Mouse (Mus musculus) kidney, embryonic 15.5 days (tissue): ENCODE measurements around the gene Card19. TPM values are rescaled to one million over a fixed set of nuclear protein-coding genes. Genes with fewer than 3 reads are reported as not detected.

Experiments used
- ATAC-seq: fragments of 200-750 bp; cut with Nextera tagmentation; replicated peaks from 2 replicates; pipeline ENCODE4 v1.8.0; 2017; ENCODE audit warnings: moderate TSS enrichment; ENCODE audit not compliant: low FRiP score
- H3K27ac ChIP-seq: fragments of 300-500 bp; sonication (generic); 2 replicates; pipeline ENCODE4 v1.5.1; 2015; ENCODE audit warnings: mild to moderate bottlenecking, inconsistent platforms
- H3K27me3 ChIP-seq: fragments of 300-500 bp; sonication (generic); 2 replicates; pipeline ENCODE4 v1.6.1; 2015; ENCODE audit warnings: inconsistent platforms
- H3K36me3 ChIP-seq: fragments of 300-500 bp; sonication (generic); 2 replicates; pipeline ENCODE4 v1.6.1; 2015; ENCODE audit warnings: inconsistent platforms
- H3K4me1 ChIP-seq: fragments of 300-500 bp; sonication (generic); 2 replicates; pipeline ENCODE4 v1.6.1; 2015; ENCODE audit warnings: inconsistent platforms
- H3K4me2 ChIP-seq: fragments of 300-500 bp; sonication (generic); 2 replicates; pipeline ENCODE4 v1.6.1; 2015; ENCODE audit warnings: moderate library complexity, mild to moderate bottlenecking, inconsistent platforms
- H3K4me3 ChIP-seq: fragments of 300-500 bp; sonication (generic); replicated peaks from 2 replicates; pipeline ENCODE4 v1.5.1; 2015; ENCODE audit warnings: mild to moderate bottlenecking, inconsistent platforms
- H3K9ac ChIP-seq: fragments of 300-500 bp; sonication (generic); 2 replicates; pipeline ENCODE4 v1.6.1; 2015; ENCODE audit warnings: mild to moderate bottlenecking, inconsistent platforms
- H3K9me3 ChIP-seq: fragments of 300-500 bp; sonication (generic); replicated peaks from 2 replicates; pipeline ENCODE4 v1.6.1; 2016; ENCODE audit warnings: inconsistent platforms
- WGBS: fragments of 180-500 bp; shearing (Covaris S2); methylation state at CpG from one replicate; pipeline ENCODE4 v1.1.7; 2015; ENCODE audit warnings: mixed read lengths; 5-methylcytosine and 5-hydroxymethylcytosine counted together
- polyA plus RNA-seq: library from polyadenylated mRNA; unstranded; fragments of >200 nt; fragmentation: Nextera tagmentation; extraction: Ambion mirVana; gene quantifications from 2 replicates; pipeline ENCODE4 v1.2.1, GENCODE M21; 2015

Gene Card19
- polyA plus RNA-seq, 1 experiment from 2014 or later = 47.2 TPM

GRCm38 (mm10) chr13:49246626-49247025 is 30.8 kb upstream of the Card19 start:
- Histone ChIP-seq H3K9me3 (no peaks in the 10 kb centered on the region), H3K4me3 (peak overlapping the region; percentile 50; the same call in 1 of the 2 replicates), H3K27ac (no peak overlapping the region), H3K27me3 (peaks cover 29% of the 10 kb centered on the region), H3K4me1 (peaks cover 22% of the 10 kb centered on the region), H3K9ac (no peak overlapping the region), H3K4me2 (peak overlapping the region; percentile 22; the same call in 1 of the 2 replicates), H3K36me3 (no peaks in the 10 kb centered on the region)
- WGBS = 77% methylated on average over 2 of the region's 2 CpGs
- ATAC-seq = no peak

- no peaks in the 10 kb centered on the region for H3K36me3 ChIP-seq
- no peak overlapping the region for H3K9ac ChIP-seq
- H3K4me2 ChIP-seq = no peak overlapping the region
- peaks cover 29% of the 10 kb centered on the region for H3K27me3 ChIP-seq
- WGBS = 83% methylated on average over 3 of the region's 3 CpGs
- peak overlapping the region; percentile 49; the same call in 1 of the 2 replicates for H3K27ac ChIP-seq
- peaks cover 22% of the 10 kb centered on the region for H3K4me1 ChIP-seq
- no peaks in the 10 kb centered on the region for H3K9me3 ChIP-seq
- H3K4me3 ChIP-seq = 0 out of 2 replicates have a peak overlapping the region, but pooled peaks have one; percentile 50
- ATAC-seq = no peak
These were observed 30.2 kb upstream of the Card19 start for GRCm38 (mm10) chr13:49246011-49246410.

GRCm38 (mm10) chr13:49245251-49245650 is 29.4 kb upstream of the Card19 start:
- peaks cover 22% of the 10 kb centered on the region for H3K4me1 ChIP-seq
- H3K36me3 ChIP-seq = no peaks in the 10 kb centered on the region
- no peak overlapping the region for H3K9ac ChIP-seq
- peaks cover 29% of the 10 kb centered on the region for H3K27me3 ChIP-seq
- WGBS = 59% methylated on average over 4 of the region's 4 CpGs
- H3K27ac ChIP-seq = no peak overlapping the region
- no peak overlapping the region for H3K4me3 ChIP-seq
- ATAC-seq = 0 out of 2 replicates have a peak, but pooled peaks have one; percentile 27
- no peaks in the 10 kb centered on the region for H3K9me3 ChIP-seq
- no peak overlapping the region for H3K4me2 ChIP-seq

- ATAC-seq = no peak
- Histone ChIP-seq H3K4me2 (no peak overlapping the region), H3K36me3 (no peaks in the 10 kb centered on the region), H3K27me3 (peaks cover 28% of the 10 kb centered on the region), H3K4me3 (no peak overlapping the region), H3K9ac (no peak overlapping the region), H3K4me1 (peaks cover 13% of the 10 kb centered on the region), H3K27ac (no peak overlapping the region), H3K9me3 (no peaks in the 10 kb centered on the region)
- WGBS = 94% methylated on average over 2 of the region's 2 CpGs
These were observed 27.7 kb upstream of the Card19 start for GRCm38 (mm10) chr13:49243492-49243891.

GRCm38 (mm10) chr13:49242321-49243065 is 26.7 kb upstream of the Card19 start:
- no peak overlapping the region for H3K4me3 ChIP-seq
- H3K9ac ChIP-seq = no peak overlapping the region
- H3K27ac ChIP-seq = no peak overlapping the region
- WGBS = 79% methylated on average over 9 of the region's 9 CpGs
- peaks cover 18% of the 10 kb centered on the region for H3K27me3 ChIP-seq
- H3K4me2 ChIP-seq = no peak overlapping the region
- peaks cover 3% of the 10 kb centered on the region for H3K4me1 ChIP-seq
- no peaks in the 10 kb centered on the region for H3K36me3 ChIP-seq
- no peak for ATAC-seq
- no peaks in the 10 kb centered on the region for H3K9me3 ChIP-seq

GRCm38 (mm10) chr13:49238737-49239136 is 22.9 kb upstream of the Card19 start:
- no peak overlapping the region for H3K4me2 ChIP-seq
- no peaks in the 10 kb centered on the region for H3K27me3 ChIP-seq
- no peak overlapping the region for H3K27ac ChIP-seq
- no peaks in the 10 kb centered on the region for H3K9me3 ChIP-seq
- no peak for ATAC-seq
- H3K4me3 ChIP-seq = no peak overlapping the region
- H3K9ac ChIP-seq = no peak overlapping the region
- WGBS = 95% methylated on average over 8 of the region's 8 CpGs
- H3K36me3 ChIP-seq = no peaks in the 10 kb centered on the region
- H3K4me1 ChIP-seq = no peaks in the 10 kb centered on the region

GRCm38 (mm10) chr13:49237617-49238016 is 21.8 kb upstream of the Card19 start:
- ATAC-seq = no peak
- no peak overlapping the region for H3K4me2 ChIP-seq
- no peak overlapping the region for H3K27ac ChIP-seq
- no peak overlapping the region for H3K9ac ChIP-seq
- H3K36me3 ChIP-seq = no peaks in the 10 kb centered on the region
- 88% methylated on average over 8 of the region's 8 CpGs for WGBS
- H3K4me3 ChIP-seq = no peak overlapping the region
- H3K27me3 ChIP-seq = no peaks in the 10 kb centered on the region
- H3K4me1 ChIP-seq = no peaks in the 10 kb centered on the region
- H3K9me3 ChIP-seq = no peaks in the 10 kb centered on the region

- Histone ChIP-seq H3K4me2 (no peak overlapping the region), H3K27ac (no peak overlapping the region), H3K36me3 (no peaks in the 10 kb centered on the region), H3K4me3 (no peak overlapping the region), H3K9me3 (no peaks in the 10 kb centered on the region), H3K27me3 (no peaks in the 10 kb centered on the region), H3K4me1 (no peaks in the 10 kb centered on the region), H3K9ac (no peak overlapping the region)
- no peak for ATAC-seq
- 95% methylated on average over 4 of the region's 4 CpGs for WGBS
These were observed 18.9 kb upstream of the Card19 start for GRCm38 (mm10) chr13:49234711-49235110.

- no peak overlapping the region for H3K27ac ChIP-seq
- H3K9me3 ChIP-seq = no peaks in the 10 kb centered on the region
- H3K9ac ChIP-seq = no peak overlapping the region
- H3K4me2 ChIP-seq = no peak overlapping the region
- no peak overlapping the region for H3K4me3 ChIP-seq
- 90% methylated on average over 8 of the region's 8 CpGs for WGBS
- H3K36me3 ChIP-seq = no peaks in the 10 kb centered on the region
- H3K4me1 ChIP-seq = no peaks in the 10 kb centered on the region
- ATAC-seq = peak; percentile 81
- no peaks in the 10 kb centered on the region for H3K27me3 ChIP-seq
These were observed 18.1 kb upstream of the Card19 start for GRCm38 (mm10) chr13:49233792-49234572.

GRCm38 (mm10) chr13:49225633-49226032 is 9.8 kb upstream of the Card19 start:
- no peak overlapping the region for H3K9ac ChIP-seq
- 45% methylated on average over 4 of the region's 4 CpGs for WGBS

GRCm38 (mm10) chr13:49225159-49225558 is 9.3 kb upstream of the Card19 start:
- no peak for ATAC-seq
- H3K9me3 ChIP-seq = no peaks in the 10 kb centered on the region
- 59% methylated on average over 3 of the region's 3 CpGs for WGBS
- no peak overlapping the region for H3K4me2 ChIP-seq
- H3K9ac ChIP-seq = no peak overlapping the region
- H3K36me3 ChIP-seq = no peaks in the 10 kb centered on the region
- H3K4me1 ChIP-seq = no peaks in the 10 kb centered on the region
- peaks cover 16% of the 10 kb centered on the region for H3K27me3 ChIP-seq
- H3K4me3 ChIP-seq = no peak overlapping the region
- no peak overlapping the region for H3K27ac ChIP-seq

More at GRCm38 (mm10) chr13:49225633-49226032, 9.8 kb upstream of the Card19 start:
- Histone ChIP-seq H3K27me3 (peaks cover 16% of the 10 kb centered on the region), H3K4me1 (no peaks in the 10 kb centered on the region), H3K4me2 (no peak overlapping the region), H3K9me3 (no peaks in the 10 kb centered on the region), H3K4me3 (no peak overlapping the region), H3K27ac (no peak overlapping the region), H3K36me3 (no peaks in the 10 kb centered on the region)
- no peak for ATAC-seq

GRCm38 (mm10) chr13:49224729-49225128 is 8.9 kb upstream of the Card19 start:
- Histone ChIP-seq H3K4me2 (peak overlapping the region; percentile 31), H3K9me3 (no peaks in the 10 kb centered on the region), H3K36me3 (no peaks in the 10 kb centered on the region), H3K9ac (no peak overlapping the region), H3K27me3 (peaks cover 16% of the 10 kb centered on the region), H3K4me1 (no peaks in the 10 kb centered on the region), H3K27ac (no peak overlapping the region), H3K4me3 (no peak overlapping the region)
- 24% methylated on average over 6 of the region's 6 CpGs for WGBS
- no peak for ATAC-seq
